Mouse (Mus musculus) embryonic fibroblast, embryonic 13.5 days (primary cell): ENCODE results near the gene Ppp1r21.

Source experiments
- CTCF ChIP-seq: IDR thresholded peaks from 2 replicates; pipeline ENCODE4 v1.5.1; 2011; ENCODE audit warnings: mild to moderate bottlenecking, control low read depth, low read length, moderate library complexity, borderline replicate concordance; ENCODE audit not compliant: insufficient read depth
- POLR2A ChIP-seq: IDR thresholded peaks from 2 replicates; pipeline ENCODE4 v1.6.1; 2011; ENCODE audit warnings: low read depth, mild to moderate bottlenecking, control low read depth, low read length, moderate library complexity

DNA sequence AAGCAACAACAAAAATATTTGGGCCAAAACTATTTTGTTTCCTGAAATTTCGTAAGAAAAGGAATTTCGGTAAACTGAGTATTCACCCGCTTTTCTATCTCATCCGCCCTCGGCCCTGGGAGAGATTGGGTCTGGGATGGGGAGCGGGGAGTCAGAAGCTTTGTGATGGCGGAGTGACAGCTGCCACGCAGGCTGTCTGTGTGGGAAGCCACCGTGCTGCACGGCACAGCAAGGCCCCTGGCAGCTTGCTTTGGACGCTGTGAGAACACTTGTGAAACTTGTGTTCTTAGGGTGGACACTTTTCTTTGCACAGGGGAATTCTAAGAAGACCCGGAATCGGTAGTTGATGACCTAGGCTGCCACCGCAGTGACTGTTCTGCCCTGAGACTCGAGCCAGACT is 57.5 kb downstream of the Ppp1r21 start:
- TF ChIP-seq POLR2A: no peak
- TF ChIP-seq CTCF: no peak
